Mouse (Mus musculus) cerebral cortex, adult 2 months (tissue): ENCODE data around the gene Cmc2.

ENCODE experiments used
- WGBS: fragments of 180-500 bp; shearing (Covaris S2); methylation state at CpG from one replicate; pipeline ENCODE4 v1.1.7; 2018; 5-methylcytosine and 5-hydroxymethylcytosine counted together

Cmc2 gene

DNA sequence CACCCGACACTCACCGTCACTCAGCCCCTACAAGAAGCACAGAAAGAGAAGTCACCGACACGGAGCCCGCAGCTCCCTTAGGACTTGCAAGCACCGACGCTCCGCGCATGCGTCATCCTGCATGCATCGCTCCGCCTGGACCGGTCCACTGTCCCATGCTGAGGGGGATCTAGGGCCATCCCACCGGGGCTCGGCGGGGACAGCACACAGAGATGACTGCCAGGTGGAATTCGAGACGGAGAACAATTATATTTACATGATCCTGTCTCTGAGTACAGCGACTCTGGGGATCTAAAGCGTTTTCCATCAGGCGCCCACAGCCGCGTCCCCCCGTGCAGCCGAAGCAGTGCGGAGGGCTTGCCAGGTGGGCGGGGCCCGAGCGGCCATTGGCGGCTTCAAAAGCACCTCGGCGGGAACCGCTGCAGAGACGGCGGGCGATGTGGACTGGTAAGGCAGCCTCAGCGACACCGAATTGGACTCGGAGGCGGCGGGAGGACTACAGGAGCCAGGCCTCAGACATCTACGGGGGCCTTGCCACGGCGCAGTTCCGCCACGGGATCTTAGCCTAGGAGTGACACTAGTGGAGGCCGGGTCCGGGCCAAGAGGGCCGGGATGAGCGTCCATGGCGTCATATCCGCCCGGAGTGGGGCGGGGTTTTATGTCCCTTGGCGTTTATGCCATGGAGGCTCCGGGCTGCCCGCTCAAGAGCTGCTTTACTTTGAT lies at the start of gene Cmc2, which contains the start of gene Cenpn:
Gene Cmc2 (minus strand): TSS at position 119 of the 723 bp plus-strand sequence.
Gene Cenpn (plus strand): TSS at position 394 of the 723 bp plus-strand sequence.
- under 1% methylated on average over 57 of the region's 57 CpGs for WGBS

DNA sequence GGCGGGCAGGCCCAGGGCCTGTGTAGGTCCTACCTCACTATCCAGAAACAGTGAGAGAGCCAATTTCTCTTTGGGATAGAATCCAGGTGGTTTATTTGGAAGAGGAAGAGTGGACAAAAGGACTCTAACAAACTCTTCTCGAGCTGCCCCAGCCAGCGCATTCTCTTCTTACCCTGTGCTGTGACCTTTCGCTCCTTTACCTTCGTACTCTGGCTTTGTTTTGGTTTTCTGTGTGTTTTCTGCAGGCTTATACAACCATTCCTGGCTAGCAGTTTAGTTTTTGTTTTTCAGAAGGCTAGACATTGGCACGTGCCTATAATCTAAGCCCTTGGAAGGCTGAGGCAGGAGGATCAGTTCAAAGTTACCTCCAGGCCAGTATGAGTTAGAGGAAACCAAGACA lies 48.3 kb upstream of the Cmc2 start:
- WGBS: 86% methylated on average over 6 of the region's 6 CpGs

DNA sequence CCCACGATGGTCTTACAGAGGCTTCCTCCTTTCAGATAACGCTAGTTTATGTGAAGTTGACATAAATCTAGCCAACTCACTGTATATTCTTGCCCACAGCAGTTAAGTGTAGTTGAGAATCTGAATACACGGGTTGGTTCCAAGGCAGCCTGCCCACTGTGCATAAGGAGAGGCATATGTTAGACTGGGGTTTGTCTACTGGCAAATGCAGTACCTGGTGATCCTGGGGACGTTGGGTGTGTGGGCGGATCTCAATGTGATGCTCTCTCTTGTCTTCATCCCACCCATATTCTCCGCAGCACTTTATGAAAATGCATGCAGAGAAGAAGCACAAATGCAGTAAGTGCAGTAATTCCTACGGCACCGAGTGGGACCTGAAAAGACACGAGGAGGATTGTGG lies 33.2 kb upstream of the Cmc2 start:
- WGBS: 49% methylated on average over 9 of the region's 9 CpGs

GRCm38 (mm10) chr8:116952428-116952827 lies 31.2 kb upstream of the Cmc2 start:
- 84% methylated on average over 8 of the region's 8 CpGs for WGBS

GRCm38 (mm10) chr8:116951778-116952177 lies 30.5 kb upstream of the Cmc2 start:
- 82% methylated on average over 2 of the region's 2 CpGs for WGBS

DNA sequence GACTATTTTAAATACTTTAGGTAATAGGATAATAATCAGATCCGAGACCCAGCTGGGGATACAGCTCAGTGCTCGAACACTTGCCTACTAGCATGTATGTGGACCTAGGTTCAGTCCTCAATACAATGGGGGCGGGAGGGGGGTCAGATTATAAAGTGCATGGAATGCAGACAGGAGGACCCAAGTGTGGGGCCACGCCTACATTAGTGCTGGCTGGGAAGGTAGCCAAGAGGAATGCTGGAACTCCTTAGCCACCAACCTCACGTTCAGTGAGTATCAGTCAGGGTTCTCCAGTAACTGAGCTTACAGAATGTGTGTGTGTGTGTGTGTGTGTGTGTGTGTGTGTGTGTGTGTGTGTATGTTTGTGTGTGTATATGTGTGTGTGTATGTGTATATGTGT lies 30.1 kb upstream of the Cmc2 start:
- WGBS: 59% methylated on average over 5 of the region's 5 CpGs

DNA sequence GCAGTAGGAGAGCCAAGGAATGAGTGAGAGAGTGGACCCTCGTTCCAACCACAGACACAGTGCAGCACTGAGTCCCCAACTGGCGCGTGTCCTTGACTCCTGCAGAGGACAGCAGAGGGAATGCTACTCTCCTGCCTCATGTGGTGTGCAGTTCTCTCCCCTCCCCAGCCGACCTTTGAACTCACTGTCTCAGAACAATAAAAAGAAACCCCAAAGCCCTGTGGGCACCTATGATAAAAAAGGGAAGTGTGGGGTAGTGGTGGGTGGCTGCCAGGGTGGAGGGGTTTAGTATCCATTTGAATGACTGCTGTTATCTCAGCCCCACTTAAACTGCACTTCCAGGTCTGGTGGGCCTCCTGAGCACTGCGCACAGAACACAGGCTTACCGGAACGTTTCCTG lies 26.3 kb upstream of the Cmc2 start:
- WGBS: 88% methylated on average over 7 of the region's 7 CpGs

DNA sequence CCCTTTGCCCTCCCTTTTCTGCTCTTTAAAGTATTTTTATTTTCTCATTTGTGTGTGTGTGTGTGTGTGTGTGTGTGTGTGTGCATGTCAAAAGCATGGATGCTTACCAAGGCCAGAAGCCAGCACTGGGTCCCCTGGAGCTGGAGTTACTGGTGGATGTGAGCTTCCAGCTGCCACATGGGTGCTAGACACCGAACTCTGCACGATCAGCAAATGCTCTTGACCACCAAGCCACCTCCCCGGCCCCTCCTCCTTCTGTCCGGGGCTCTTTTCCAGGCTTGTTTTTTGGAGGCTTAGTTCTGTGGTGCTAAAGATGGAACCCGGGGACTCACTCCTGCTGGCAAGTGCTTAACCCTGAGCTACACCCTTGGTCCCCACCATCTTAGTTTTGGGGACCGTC lies 25.6 kb upstream of the Cmc2 start:
- 69% methylated on average over 6 of the region's 6 CpGs for WGBS

- 43% methylated on average over 21 of the region's 21 CpGs for WGBS
Measured at GRCm38 (mm10) chr8:116946268-116946838, 25.1 kb upstream of the Cmc2 start.

GRCm38 (mm10) chr8:116945169-116945910 lies 24.1 kb upstream of the Cmc2 start:
- WGBS: 87% methylated on average over 9 of the region's 9 CpGs

DNA sequence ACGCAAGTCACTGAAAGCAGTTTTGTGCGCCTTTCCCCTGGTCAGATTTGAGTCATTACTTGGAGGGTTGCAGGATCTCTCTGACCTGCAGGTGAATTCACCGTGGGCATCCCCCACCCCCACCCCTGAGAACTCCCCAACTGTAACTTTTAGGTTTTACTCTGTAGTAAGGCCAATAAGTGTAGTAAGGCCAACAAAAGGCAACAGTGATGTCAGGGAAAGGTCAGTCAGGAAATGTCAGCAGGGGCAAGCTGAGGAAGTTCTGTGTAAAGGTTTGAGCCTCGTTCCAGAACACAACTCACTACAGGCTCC lies 23.1 kb upstream of the Cmc2 start:
- 8% methylated on average over 4 of the region's 4 CpGs for WGBS

DNA sequence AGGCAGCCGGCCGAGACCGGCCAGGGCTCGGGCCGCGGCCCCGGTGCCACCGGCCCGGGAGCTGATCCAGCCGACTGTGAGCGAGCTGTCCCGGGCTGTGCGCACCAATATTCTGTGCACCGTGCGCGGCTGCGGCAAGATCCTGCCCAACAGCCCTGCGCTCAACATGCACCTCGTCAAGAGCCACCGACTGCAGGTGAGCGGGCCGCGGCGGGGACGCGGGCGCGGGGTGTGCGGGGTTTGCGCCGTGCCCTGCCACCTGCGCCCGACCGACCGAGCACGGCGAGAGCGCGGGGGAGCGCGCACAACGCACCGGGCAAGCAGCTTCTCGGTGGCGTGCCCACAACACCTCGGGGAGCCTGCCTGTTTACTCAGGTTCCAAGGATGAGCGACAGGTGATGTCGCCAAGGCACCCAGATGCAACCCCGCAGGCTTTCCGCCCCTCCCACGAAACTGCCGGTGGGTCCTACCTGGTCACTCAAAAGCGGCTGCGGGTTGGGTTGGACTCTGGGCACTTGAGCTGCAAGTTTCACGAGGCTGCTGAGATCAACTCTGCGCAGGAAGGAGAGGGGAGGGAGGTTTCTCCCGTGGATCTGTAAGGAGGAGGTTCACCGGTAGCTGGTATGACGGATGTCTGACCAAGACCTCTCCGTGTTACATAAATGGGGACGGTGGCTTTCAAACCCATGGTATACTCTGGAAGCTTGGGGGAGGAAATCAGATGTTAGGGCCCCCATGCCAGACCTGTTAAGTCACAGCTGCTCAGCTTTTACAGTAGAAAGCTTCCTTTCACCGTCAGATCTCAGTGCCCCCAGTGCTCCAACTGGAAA lies 22.5 kb upstream of the Cmc2 start:
- WGBS: under 1% methylated on average over 62 of the region's 62 CpGs

- under 1% methylated on average over 46 of the region's 46 CpGs for WGBS
Measured at GRCm38 (mm10) chr8:116943161-116943554, 21.9 kb upstream of the Cmc2 start, which contains the start of gene Atmin. Gene Atmin, plus strand, starts transcription at chr8:116943393.

DNA sequence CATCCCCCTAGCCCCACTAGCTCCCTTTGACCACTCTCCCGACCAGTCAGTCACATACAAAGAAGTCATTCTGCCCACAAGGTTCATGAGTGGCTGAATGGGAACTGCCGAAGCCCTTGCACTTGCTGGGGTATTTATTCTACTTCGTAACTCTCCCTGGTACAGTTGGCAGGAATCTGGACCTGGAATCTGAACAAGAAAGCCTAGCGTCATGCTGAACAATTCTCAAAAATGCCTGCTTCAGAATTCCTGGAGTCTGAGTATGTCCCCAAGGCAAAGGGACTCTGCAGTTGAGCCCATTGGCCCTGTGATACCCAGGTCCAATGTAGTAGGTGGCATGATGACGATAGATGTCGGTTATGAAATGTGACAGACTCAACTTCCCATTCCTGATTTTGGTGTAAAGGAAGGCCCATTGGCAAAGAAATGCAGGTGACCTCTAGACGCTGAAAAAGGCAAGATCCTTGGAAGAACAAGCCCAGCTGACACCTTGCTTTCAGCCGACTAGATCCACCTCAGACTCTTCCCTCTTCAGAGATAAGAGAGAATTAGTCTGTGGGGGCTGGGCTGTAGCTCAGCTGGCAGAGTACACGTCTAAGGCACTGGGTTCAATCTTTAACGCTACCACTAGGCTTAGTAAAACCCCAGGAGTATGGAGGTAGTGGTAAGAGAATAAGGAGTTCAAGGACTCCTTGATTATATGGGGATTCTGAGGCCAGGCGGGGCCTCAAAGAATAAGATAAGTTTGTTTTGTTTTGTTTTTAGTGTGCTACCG lies 21.2 kb upstream of the Cmc2 start:
- 60% methylated on average over 12 of the region's 12 CpGs for WGBS

GRCm38 (mm10) chr8:116935506-116935905 lies 14.3 kb upstream of the Cmc2 start:
- WGBS: 85% methylated on average over 6 of the region's 6 CpGs

DNA sequence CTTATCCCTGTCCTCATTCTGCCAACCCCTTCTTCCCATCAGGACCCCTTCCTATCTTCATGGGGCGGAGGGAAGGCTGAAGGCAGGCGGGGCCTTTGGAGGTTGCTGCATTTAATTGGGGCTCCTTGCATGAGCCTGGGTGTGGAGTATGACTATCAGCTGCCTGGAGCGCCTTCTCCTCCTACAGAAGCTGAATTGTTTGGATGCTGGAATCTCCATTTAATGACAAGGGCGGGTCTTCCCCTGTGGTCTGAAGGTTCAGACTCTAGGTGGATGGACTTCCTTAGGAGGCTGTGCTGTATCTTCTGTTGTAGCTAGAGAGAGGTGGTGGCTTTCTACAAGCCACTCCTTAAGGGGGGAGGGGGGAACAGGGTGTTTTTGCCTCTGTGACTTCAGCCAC lies 13.7 kb upstream of the Cmc2 start:
- WGBS: 96% methylated on average over 4 of the region's 4 CpGs

DNA sequence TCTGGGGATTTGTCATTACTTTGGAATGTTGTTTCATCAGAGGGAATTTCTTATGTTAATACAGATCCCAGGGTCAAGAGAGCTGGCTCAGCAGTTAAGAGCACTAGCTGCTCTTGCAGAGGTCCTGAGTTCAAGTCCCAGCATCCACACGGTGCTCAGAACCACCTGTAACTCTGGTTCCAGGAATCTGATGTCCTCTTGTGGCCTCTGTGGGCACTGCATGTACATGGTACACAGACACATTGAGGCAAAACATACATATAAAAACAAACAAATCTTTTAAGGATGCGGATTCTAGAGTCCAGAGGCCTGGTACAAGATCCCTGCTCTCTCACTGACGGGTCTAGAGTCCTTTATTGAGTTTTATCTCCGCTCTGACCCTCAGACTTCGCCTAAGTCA lies 7.3 kb upstream of the Cmc2 start:
- 92% methylated on average over 5 of the region's 5 CpGs for WGBS

DNA sequence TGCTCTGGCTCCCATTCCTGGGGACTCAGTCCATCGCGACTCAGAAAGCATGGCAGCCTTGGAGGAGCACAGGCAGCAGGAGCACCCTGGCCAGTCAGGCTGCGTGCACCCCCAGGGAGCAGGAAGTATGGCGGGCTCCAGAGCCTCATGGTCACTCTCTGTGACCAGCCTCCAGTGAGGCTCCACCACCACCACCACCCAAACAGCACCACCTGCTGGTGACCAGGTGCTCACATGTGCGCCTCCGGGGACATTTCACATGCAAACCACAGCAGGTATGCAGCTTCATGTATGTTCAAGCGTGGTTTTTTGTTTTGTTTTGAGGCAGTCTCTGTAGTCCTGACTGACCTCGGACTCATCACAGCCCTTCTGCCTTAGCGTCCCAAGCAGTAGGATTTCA lies 6.6 kb upstream of the Cmc2 start:
- WGBS: 78% methylated on average over 9 of the region's 9 CpGs

- WGBS: 93% methylated on average over 8 of the region's 8 CpGs
Measured at GRCm38 (mm10) chr8:116923526-116923925, 2.3 kb upstream of the Cmc2 start.

DNA sequence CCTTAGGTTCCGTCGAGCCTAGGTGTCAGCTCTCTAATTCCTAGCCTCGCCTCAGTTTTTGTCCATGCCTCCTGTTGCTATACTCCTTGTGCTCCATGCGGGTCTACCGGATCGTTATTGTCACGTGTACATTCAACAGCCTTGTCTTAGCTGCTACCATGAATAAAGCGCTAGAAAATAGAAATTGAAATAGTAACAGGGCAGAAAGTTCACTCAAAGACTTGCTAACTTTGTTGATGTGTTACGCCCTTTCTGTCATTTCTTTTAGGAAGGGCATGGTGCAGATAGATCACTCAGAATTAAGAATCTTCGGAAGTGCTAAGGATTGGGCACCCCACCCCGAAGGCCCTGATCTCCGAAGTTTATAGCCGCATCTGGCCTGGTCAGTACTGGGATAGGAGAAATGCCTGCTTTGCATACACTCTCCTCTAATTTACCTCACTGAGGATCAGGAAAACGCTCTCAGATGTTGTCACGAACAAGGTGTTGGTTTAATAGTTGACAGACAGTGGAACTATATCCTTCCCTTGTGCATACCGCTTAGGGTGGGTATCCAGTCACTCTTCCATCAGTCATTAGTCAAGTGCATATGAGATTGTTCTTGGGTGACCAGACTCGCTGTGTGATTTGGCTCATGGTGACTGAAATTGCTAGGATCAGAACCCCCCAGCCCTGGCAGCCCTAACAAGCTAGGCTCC lies 954 bp upstream of the Cmc2 start:
- WGBS: 32% methylated on average over 17 of the region's 17 CpGs

GRCm38 (mm10) chr8:116921005-116921336 lies 284 bp downstream of the Cmc2 start:
- WGBS: 1% methylated on average over 22 of the region's 22 CpGs
